Mouse (Mus musculus) adrenal gland, adult 8-10 months (tissue): ENCODE measurements around the gene Cphx3. TPM values are rescaled to one million over a fixed set of nuclear protein-coding genes. Genes with fewer than 3 reads are reported as not detected.
"Not testable (repeated sequence)": the region's sequence is repeated elsewhere in the genome, so short reads cannot be mapped to it uniquely, and the experiment has no call there.

Experiments
- DNase-seq: peaks from one replicate; pipeline ENCODE4 v3.0.0; 2022
- total RNA-seq, 4 experiments: library from RNA; stranded (reverse); gene quantifications; 2 replicates each; pipeline ENCODE4 v1.2.4; 2022

Cphx3 gene
- total RNA-seq, 4 experiments from 2014 or later, result not detected

GRCm38 (mm10) chr14:26175028-26175427 lies 92.9 kb downstream of the Cphx3 start:
- not testable (repeated sequence) for DNase-seq

- DNase-seq, result not testable (repeated sequence)
Observed at GRCm38 (mm10) chr14:26181660-26182059, 99.6 kb downstream of the Cphx3 start.

- DNase-seq, result not testable (repeated sequence)
Observed at GRCm38 (mm10) chr14:26182380-26182779, 100.3 kb downstream of the Cphx3 start, which contains the start of gene Plac9b. Gene Plac9b (minus strand): TSS chr14:26182480.

GRCm38 (mm10) chr14:26186638-26187037 lies 104.5 kb downstream of the Cphx3 start:
- DNase-seq, result not testable (repeated sequence)

GRCm38 (mm10) chr14:26188361-26188760 lies 106.3 kb downstream of the Cphx3 start:
- DNase-seq, result not testable (repeated sequence)

GRCm38 (mm10) chr14:26197851-26198250 lies 115.8 kb downstream of the Cphx3 start:
- not testable (repeated sequence) for DNase-seq

GRCm38 (mm10) chr14:26206197-26206925 lies 124.3 kb downstream of the Cphx3 start:
- not testable (repeated sequence) for DNase-seq

- DNase-seq, result not testable (repeated sequence)
Observed at GRCm38 (mm10) chr14:26206926-26207247, 124.8 kb downstream of the Cphx3 start, which contains the start of gene Tmem254b. Gene Tmem254b (minus strand): TSS chr14:26207041.

- DNase-seq, result not testable (repeated sequence)
Observed at GRCm38 (mm10) chr14:26216233-26217000, 134.3 kb downstream of the Cphx3 start.

- not testable (repeated sequence) for DNase-seq
Observed at GRCm38 (mm10) chr14:26237183-26237582, 155.1 kb downstream of the Cphx3 start.

GRCm38 (mm10) chr14:26257756-26258617 lies 175.9 kb downstream of the Cphx3 start, which contains the start of gene Duxbl3:
Gene Duxbl3 (plus strand): TSS chr14:26257962.
- DNase-seq, result not testable (repeated sequence)

GRCm38 (mm10) chr14:26258729-26259128 lies 176.6 kb downstream of the Cphx3 start:
- not testable (repeated sequence) for DNase-seq

Other genes with a start within 250 kb of the Cphx3 start
- gene Anxa11, start 240.1 kb upstream of the Cphx3 start, total RNA-seq, result 10 to 100 TPM; 61.8 to 90.0 (median 71.0) TPM
- gene Plac9a, start 179.2 kb upstream of the Cphx3 start, total RNA-seq, result 1 to 10 TPM; 1.3 to 2.8 (median 1.9) TPM
- gene Tmem254a, start 154.6 kb upstream of the Cphx3 start, total RNA-seq, result 1 to 10 TPM; 1.5 to 3.1 (median 1.8) TPM
- gene Cphx1, start 144.0 kb upstream of the Cphx3 start, total RNA-seq, result not detected
- gene Duxbl1, start 103.7 kb upstream of the Cphx3 start, total RNA-seq, result under 1 TPM in 1 of 4 experiments, not detected in 3; 0.62 TPM
- 10 to 100 TPM in 3 of 4 experiments, 1 to 10 TPM in 1; 7.3 to 20.4 (median 17.7) TPM for gene Gm9780, start 39.6 kb upstream of the Cphx3 start, total RNA-seq
- gene Tmem254c, start 14.9 kb upstream of the Cphx3 start, total RNA-seq, result 10 to 100 TPM in 3 of 4 experiments, 1 to 10 TPM in 1; 8.7 to 18.2 (median 12.9) TPM
- not detected for gene Cphx2, start 781 bp upstream of the Cphx3 start, total RNA-seq
- gene Duxbl2, start 36.1 kb downstream of the Cphx3 start, total RNA-seq, result under 1 TPM in 3 of 4 experiments, not detected in 1; 0.26 to 0.86 (median 0.70) TPM
- 10 to 100 TPM; 37.8 to 52.7 (median 49.5) TPM for gene Plac9b, start 100.2 kb downstream of the Cphx3 start, total RNA-seq
- 10 to 100 TPM in 1 of 4 experiments, 1 to 10 TPM in 3; 3.5 to 14.2 (median 7.8) TPM for gene Tmem254b, start 124.7 kb downstream of the Cphx3 start, total RNA-seq
- gene Duxbl3, start 175.7 kb downstream of the Cphx3 start, total RNA-seq, result under 1 TPM in 1 of 4 experiments, not detected in 3; 0.81 TPM